Mouse (Mus musculus): ENCODE data around the gene 1700028K03Rik.

DNA sequence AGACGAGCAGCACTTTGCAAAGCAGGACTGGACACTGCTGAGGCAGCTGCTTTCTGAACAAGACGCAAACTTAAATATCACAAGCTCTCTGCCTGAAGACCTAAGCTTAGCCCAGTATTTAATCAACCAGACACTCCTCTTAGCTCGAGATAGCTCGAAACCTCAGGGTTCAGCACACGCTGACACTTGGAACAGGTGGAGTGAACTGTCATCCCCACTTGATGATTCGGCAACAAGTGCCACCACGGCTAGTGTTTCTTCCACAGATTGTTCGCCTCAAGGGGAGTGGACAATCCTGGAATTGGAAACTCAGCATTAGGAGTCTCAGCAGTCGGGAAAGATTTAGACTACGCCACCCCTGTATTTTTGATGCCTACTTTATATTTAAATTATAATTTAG is 24.0 kb upstream of the 1700028K03Rik start:
- TF ChIP-seq CTCF (IDR thresholded peaks at IDR 0.05): no peak
- TF ChIP-seq EP300 (IDR thresholded peaks at IDR 0.05; ENCODE audit: insufficient read depth, low read depth, low read length): no peak
- TF ChIP-seq POLR2A (IDR thresholded peaks at IDR 0.05; ENCODE audit: insufficient read depth, low read depth, low read length): no peak

Data from heart, adult 2 months (tissue).